Mouse (Mus musculus) gastrocnemius, postnatal 14 days (tissue): ENCODE measurements around the gene Dchs2. TPM values are rescaled to one million over a fixed set of nuclear protein-coding genes. Genes with fewer than 3 reads are reported as not detected.
A peak's percentile ranks its signal among the peaks of the same experiment; 100 is the strongest.

Experiments
- DNase-seq: peaks from one replicate; pipeline ENCODE4 v3.0.0; 2021; ENCODE audit warnings: mixed read lengths
- intact Hi-C: fragments of 180-260 bp; cut with DNase I; formaldehyde crosslinking; loops from one replicate; pipeline ENCODE4 v1.15.1; 2025; ENCODE audit warnings: low total_unique reads
- total RNA-seq, 2 experiments: library from RNA; stranded (reverse); gene quantifications; 2 replicates each; pipeline ENCODE4 v1.2.3; 2021

The Dchs2 gene
- total RNA-seq, 2 experiments from 2014 or later, result 3.9 to 4.4 TPM

GRCm38 (mm10) chr3:83228383-83228782 lies 100.6 kb downstream of the Dchs2 start:
- intact Hi-C loops, result no loop called here
- DNase-seq, result no peak

DNA sequence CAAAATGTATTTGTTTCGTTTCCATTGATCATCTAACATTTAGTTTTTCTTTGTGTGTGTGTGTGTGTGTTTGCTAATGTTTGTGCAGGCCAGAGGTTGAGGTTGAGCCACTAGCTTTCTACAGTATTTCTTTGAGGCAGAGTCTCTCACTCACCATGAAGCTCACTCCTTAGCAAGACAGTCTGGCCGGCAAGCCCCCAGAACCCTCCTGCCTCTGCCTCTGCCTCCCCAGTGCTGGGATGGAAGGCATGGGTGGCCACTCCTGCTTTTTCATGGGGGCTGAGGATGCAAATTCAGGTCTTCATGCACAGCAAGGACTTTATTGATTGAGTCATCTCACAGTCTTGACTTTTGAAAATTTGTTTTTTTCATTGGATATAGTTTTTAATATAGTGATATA lies 102.6 kb downstream of the Dchs2 start:
- DNase-seq, result no peak
- intact Hi-C loops, result no loop called here

DNA sequence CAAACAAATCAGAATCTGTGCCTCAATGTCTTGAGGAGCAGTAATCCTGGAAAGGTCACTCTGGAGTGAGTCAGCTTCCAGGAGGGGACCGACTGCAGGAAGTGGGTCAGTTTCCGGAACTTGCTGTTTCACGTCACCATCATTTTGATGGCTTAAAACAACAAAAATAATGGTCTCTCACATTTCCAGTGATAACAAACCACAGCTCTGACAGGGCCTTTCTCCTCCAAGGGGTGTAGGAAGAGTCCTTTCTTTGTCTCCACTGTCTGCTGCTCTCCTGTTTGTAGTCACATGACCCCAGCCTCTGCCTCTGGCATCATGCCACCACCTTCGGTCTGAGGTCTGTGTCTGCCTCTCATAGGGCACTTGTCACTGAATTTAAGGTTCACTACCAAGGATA lies 106.7 kb downstream of the Dchs2 start:
- DNase-seq, result no peak

GRCm38 (mm10) chr3:83235061-83235460 lies 107.3 kb downstream of the Dchs2 start:
- DNase-seq, result no peak
- intact Hi-C loops, result no loop called here

More for the DNA sequence above, 106.7 kb downstream of the Dchs2 start:
- intact Hi-C loops, result no loop called here

- intact Hi-C loops, result no loop called here
- DNase-seq, result no peak
Observed at GRCm38 (mm10) chr3:83246536-83246935, 118.8 kb downstream of the Dchs2 start.

- intact Hi-C loops, result no loop called here
- no peak for DNase-seq
Observed at GRCm38 (mm10) chr3:83250001-83250545, 122.3 kb downstream of the Dchs2 start.

DNA sequence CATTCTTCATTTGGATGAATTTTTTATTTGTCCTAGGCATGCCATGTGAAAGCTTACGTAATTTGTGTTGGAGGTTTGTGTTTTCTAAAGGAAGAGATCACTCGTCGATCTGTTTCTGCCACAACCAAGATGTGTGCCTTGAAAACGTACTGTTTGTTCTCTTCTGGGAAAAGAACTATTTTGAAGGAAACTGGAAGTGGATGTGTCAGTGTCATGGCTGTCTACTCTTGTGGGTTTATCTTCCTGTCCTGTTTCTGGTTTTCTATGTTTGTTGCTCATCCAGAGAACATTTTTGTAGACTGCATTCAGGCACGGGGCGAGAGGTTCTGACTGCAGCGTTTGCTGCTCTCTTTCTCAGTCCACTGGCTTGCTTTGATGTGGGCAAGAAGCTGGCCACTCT lies 124.2 kb downstream of the Dchs2 start:
- no peak for DNase-seq
- intact Hi-C loops, result no loop called here

DNA sequence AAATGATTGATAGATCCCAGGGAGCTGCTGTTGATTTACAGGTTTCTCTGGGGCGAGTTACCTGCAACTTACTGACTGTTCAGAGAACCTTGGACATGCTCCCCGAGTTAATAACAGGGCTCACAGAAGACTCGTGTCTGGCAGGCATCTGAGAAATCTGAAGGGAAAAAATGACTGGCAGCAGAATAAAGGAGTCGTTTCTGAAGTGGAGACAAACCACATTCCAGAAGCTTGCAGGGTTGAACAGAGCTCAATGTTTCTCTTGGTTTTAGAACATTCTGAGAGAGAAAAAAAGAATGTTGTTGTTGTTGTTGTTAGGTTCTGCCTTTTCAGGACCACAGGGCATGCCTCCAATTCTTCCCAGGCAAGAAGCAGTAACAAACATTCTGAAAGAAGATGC lies 131.7 kb downstream of the Dchs2 start:
- DNase-seq, result no peak
- intact Hi-C loops, result no loop called here

DNA sequence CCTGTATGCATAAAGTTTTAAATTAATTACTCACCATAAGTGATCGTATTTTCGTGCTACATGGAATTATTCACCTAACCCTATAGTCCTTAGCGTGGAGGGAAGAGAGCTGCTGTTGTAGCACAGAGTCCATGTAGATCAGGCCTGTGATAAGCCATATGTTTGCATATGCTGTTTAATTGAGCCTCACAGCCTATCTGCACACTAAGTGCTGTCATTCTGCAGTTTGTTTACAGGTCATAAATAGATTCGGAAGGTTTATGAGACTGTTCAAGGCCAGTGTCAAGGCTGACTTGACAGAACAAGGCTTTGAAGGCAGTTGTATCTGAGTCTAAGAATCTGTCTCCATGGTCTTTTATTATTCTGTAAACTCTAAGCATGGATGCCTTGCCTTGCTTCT lies 138.3 kb downstream of the Dchs2 start:
- no peak for DNase-seq
- intact Hi-C loops, result no loop called here

DNA sequence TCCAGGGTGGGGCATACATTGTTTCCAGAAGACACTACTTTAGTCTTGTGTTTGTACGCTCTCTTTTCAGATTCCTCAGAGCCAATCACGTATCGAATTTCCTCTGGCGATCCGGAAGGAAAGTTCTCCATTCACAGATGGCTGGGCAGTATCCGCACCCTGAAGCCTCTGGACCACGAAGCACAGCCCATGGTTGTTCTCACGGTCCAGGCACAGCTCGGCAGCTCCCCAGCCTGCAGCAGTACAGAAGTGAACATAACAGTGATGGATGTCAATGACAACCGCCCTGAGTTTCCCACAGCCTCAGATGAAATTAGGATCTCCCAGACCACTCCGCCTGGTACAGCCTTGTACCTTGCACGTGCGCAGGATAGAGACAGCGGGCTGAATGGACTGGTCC lies 142.5 kb downstream of the Dchs2 start:
- intact Hi-C loops, result loop anchor here (5.0 kb wide), 1 partner anchor 163 kb away; no protein-coding TSS in a partner anchor
- DNase-seq, result no peak

DNA sequence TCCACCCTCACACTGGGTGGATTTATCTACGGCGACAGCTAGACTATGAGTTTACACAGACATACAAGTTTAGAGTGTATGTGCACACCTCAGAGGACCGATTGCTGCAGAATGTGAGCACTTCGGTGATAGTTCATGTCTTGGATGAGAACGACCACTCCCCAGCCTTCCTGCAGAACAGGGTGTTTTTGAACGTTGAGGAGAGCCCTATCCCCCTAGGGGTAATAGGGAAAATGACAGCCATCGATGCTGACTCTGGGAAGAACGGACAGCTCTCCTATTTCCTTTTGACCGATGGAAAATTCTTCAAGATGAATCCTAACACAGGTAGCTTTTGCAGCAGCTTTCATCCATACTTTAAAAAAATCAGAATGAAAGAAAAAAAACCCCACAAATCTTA lies 143.2 kb downstream of the Dchs2 start:
- intact Hi-C loops, result loop anchor here (5.0 kb wide), 1 partner anchor 164 kb away; no protein-coding TSS in a partner anchor
- no peak for DNase-seq

DNA sequence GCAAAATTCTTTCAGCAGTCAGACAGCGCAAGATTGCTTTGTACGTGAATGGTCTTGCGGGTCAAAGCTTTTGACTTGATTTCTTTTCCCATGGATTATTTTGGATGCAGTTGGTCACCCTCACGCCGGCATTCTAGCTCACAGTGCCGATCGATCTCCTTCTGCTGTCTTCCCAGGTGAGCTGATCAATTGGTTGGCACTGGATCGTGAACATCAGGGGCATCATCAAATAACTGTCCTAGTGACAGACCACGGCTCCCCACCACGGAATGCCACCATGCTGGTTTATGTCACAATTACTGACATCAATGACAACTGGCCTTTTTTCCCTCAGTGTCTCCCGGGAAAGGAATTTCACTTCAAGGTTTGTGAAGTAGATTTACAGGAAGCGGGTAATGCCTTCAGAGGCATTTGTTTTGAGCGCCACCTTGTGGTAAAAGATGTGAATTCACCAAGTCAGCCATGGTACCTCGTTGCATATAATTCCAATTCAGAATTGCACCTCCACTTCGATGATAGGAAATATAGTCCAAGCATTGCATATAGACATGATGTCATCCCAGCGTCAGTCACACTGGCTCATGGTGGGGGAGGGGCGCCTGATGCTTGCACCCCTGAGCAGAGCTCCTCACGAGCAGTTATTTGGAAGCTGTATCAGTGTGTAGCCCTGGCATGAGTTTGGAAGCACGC lies 146.0 kb downstream of the Dchs2 start:
- intact Hi-C loops, result loop anchor here (5.0 kb wide), 1 partner anchor 166 kb away; no protein-coding TSS in a partner anchor

DNA sequence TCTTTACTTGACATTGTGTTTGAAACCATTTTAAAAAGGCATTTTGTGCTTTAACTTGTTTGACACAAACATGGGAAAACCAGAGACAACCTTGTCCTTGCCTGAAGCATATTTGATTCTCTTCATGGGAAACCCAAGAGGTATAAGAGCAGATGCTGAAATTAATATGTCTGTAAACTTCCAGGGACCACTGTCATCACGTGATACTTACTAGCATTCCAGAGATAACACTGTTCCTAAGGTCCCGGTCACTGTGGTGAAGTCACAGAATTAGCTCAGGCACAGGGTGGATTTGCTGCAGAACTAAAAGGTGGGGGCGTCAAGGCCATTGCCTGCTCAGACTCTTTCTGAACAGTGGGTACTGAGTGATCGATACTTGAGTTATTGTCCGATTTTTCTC lies 148.0 kb downstream of the Dchs2 start:
- intact Hi-C loops, result loop anchor here (5.0 kb wide), 1 partner anchor 278 kb away; no protein-coding TSS in a partner anchor
- no peak for DNase-seq

More for the DNA sequence above, 146.0 kb downstream of the Dchs2 start:
- peak; percentile 40 for DNase-seq

GRCm38 (mm10) chr3:83283882-83284281 lies 156.1 kb downstream of the Dchs2 start:
- intact Hi-C loops, result no loop called here
- no peak for DNase-seq

DNA sequence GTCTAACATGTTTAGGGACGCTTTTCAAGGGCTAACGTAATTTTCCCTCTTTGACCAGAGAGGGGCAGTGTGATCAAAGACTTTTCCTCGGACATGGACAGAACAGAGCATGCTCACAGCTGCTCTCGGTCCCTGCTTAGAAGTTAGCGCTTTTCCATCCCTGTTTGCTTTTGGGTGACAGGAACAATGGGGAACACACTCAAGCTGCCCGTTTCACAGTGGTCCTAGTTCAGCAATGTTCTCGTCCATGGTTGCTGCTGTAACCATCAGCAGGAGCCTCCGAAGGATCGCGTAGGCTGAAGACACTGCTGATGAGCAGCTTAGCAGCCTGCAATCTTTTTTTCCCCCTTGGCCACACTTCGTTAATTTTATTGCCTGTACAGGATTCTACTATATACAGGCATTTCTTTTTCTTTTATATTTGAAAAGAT lies 159.2 kb downstream of the Dchs2 start:
- intact Hi-C loops, result loop anchor here (5.0 kb wide), 1 partner anchor 480 kb away; the partner anchor contains the start of gene Sfrp2

DNA sequence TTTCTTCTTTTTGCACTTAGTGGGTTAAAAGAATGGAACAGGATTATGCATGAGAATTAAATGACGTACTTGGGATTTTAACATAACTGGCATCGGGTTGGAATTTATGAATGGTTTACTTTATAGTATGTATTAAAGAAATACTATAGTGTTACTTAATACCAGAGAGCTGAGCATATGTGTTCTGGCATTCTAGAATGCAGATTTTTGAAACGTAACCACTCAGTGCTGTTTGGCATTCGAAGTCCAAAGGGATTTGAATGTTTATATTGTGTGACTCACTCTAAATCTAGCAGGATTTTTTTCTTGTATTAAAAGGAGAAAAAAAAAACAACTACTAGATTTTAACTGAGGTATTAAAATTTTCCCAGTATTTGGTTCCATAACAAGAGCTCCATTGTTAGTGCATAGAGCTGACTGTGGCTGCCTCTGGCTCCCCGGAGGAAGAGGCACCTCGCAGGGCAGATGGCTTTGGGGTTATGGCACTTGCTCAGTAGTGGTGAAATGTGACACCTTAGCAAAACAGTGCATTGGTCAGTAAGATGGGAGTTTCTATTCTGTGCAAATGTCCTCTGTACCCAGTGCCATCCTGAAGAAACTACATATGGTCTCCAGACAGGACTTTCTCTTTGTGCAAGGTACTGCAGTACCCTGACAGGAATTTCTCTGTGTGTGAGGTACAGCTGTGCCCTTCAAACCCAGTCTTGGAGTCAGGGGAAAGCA lies 160.5 kb downstream of the Dchs2 start:
- DNase-seq, result no peak
- intact Hi-C loops, result loop anchor here (5.0 kb wide), 1 partner anchor 479 kb away; the partner anchor contains the start of gene Sfrp2

More for the DNA sequence above, 159.2 kb downstream of the Dchs2 start:
- DNase-seq, result peak; percentile 25

DNA sequence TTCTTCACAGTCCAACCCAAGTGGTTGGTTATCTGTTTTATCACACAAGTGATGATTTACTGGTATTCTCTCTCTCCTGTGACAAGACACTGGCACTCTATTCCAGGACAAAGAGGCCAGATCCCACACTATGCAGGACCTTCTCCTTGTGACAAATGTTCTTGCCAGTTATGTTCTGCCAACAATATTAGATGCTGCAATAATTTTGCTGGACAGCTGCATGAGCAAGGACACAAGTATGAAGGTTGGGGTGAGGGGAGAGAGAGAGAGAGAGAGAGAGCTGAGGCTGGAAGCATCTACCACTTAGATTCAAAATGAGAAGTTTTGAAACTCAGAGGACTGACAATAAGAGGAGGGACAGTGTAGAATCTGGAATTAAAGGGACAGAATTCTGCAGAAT lies 162.7 kb downstream of the Dchs2 start:
- no peak for DNase-seq
- intact Hi-C loops, result no loop called here

GRCm38 (mm10) chr3:83290953-83291352 lies 163.2 kb downstream of the Dchs2 start:
- DNase-seq, result no peak
- intact Hi-C loops, result no loop called here

GRCm38 (mm10) chr3:83299783-83300382 lies 172.1 kb downstream of the Dchs2 start:
- intact Hi-C loops, result no loop called here
- no peak for DNase-seq

GRCm38 (mm10) chr3:83303876-83304275 lies 176.1 kb downstream of the Dchs2 start:
- intact Hi-C loops, result no loop called here
- no peak for DNase-seq
